Mouse (Mus musculus) CH12.LX (cell line): ENCODE measurements around the gene Wdfy4. TPM values are rescaled to one million over a fixed set of nuclear protein-coding genes. Genes with fewer than 3 reads are reported as not detected.

ENCODE experiments used
- DNase-seq: peaks from one replicate; pipeline ENCODE4 v3.0.0-alpha.2; 2013; ENCODE audit errors: extremely low read depth
- H3K27ac ChIP-seq: 2 replicates; pipeline ENCODE4 v1.5.1; 2012; ENCODE audit warnings: low read depth, mild to moderate bottlenecking, control low read depth, moderate library complexity; ENCODE audit not compliant: insufficient read depth
- H3K27me3 ChIP-seq: replicated peaks from 2 replicates; pipeline ENCODE3; 2012; ENCODE audit warnings: inconsistent platforms
- H3K36me3 ChIP-seq, 2 experiments: replicated peaks in 1 of 2; 2 replicates each; pipeline versions ENCODE3 to v1.6.1; 2012; ENCODE audit warnings: inconsistent platforms in 1 of 2, low read length in 1 of 2, mild to moderate bottlenecking in 1 of 2, mixed read lengths in 1 of 2, moderate library complexity in 1 of 2; ENCODE audit not compliant: control insufficient read depth in 1 of 2, insufficient read depth in 1 of 2
- H3K4me1 ChIP-seq, 2 experiments: 2 replicates each; pipeline ENCODE4 v1.6.1; 2012; ENCODE audit warnings: inconsistent platforms in 1 of 2, moderate library complexity in 1 of 2; ENCODE audit not compliant: insufficient read depth in 2 of 2, control insufficient read depth in 1 of 2
- H3K4me2 ChIP-seq: 2 replicates; pipeline ENCODE4 v1.6.1; 2012; ENCODE audit warnings: low read depth, mild to moderate bottlenecking, control low read depth; ENCODE audit not compliant: poor library complexity, insufficient read depth, severe bottlenecking
- H3K4me3 ChIP-seq, 3 experiments: fragments of 150-350 bp in 1 of 3; sonication (generic) in 1 of 3; replicated peaks in 1 of 3; 2 replicates each; pipeline versions ENCODE3 to v1.5.1; 2011 to 2012; ENCODE audit warnings: low read depth in 2 of 3, low read length in 2 of 3, mild to moderate bottlenecking in 2 of 3, moderate library complexity in 2 of 3, control low read depth in 1 of 3, improper control_type of control experiment in 1 of 3, inconsistent platforms in 1 of 3, mixed read lengths in 1 of 3; ENCODE audit not compliant: poor library complexity in 1 of 3
- H3K79me2 ChIP-seq: replicated peaks from 2 replicates; pipeline ENCODE4 v1.6.1; 2012; ENCODE audit warnings: mild to moderate bottlenecking, moderate library complexity; ENCODE audit not compliant: control insufficient read depth, poor library complexity, insufficient read depth, severe bottlenecking; ENCODE audit errors: extremely low read depth
- H3K9ac ChIP-seq: 2 replicates; pipeline ENCODE4 v1.6.1; 2012; ENCODE audit warnings: low read depth, mild to moderate bottlenecking, control low read depth, moderate library complexity; ENCODE audit not compliant: insufficient read depth
- H3K9me3 ChIP-seq: replicated peaks from 2 replicates; pipeline ENCODE3; 2012; ENCODE audit warnings: low read length, inconsistent platforms, mixed read lengths
- CHD1 ChIP-seq: IDR thresholded peaks from 2 replicates; pipeline ENCODE4 v1.6.1; 2012; ENCODE audit warnings: low read depth, low read length, improper control_type of control experiment, inconsistent platforms
- CHD2 ChIP-seq: IDR thresholded peaks from 2 replicates; pipeline ENCODE4 v1.6.1; 2011; ENCODE audit warnings: low read length, improper control_type of control experiment
- CTCF ChIP-seq, 2 experiments: IDR thresholded peaks in 1 of 2; conservative IDR thresholded peaks in 1 of 2; 2 replicates each; pipeline ENCODE4 v1.5.1; 2011 to 2012; ENCODE audit warnings: low read depth in 2 of 2, low read length in 2 of 2, improper control_type of control experiment in 1 of 2, inconsistent platforms in 1 of 2, mild to moderate bottlenecking in 1 of 2, moderate library complexity in 1 of 2
- E2F4 ChIP-seq: IDR thresholded peaks from 2 replicates; pipeline ENCODE4 v1.6.1; 2011; ENCODE audit warnings: low read depth, low read length, improper control_type of control experiment; ENCODE audit not compliant: insufficient replicate concordance
- HCFC1 ChIP-seq: IDR thresholded peaks from 2 replicates; pipeline ENCODE4 v1.6.1; 2012; ENCODE audit warnings: low read depth, mild to moderate bottlenecking, inconsistent platforms, low read length, improper control_type of control experiment
- IRF4 ChIP-seq: IDR thresholded peaks from 2 replicates; pipeline ENCODE4 v1.6.1; 2014; ENCODE audit warnings: low read depth, mild to moderate bottlenecking, inconsistent platforms, low read length, improper control_type of control experiment
- JUN ChIP-seq: IDR thresholded peaks from 2 replicates; pipeline ENCODE4 v1.6.1; 2011; ENCODE audit warnings: low read depth, mild to moderate bottlenecking, low read length, improper control_type of control experiment, moderate library complexity; ENCODE audit not compliant: insufficient read depth
- JUND ChIP-seq: conservative IDR thresholded peaks from 2 replicates; pipeline ENCODE4 v1.6.1; 2011; ENCODE audit warnings: low read depth, low read length, improper control_type of control experiment
- KAT2A ChIP-seq: IDR thresholded peaks from 2 replicates; pipeline ENCODE4 v1.6.1; 2012; ENCODE audit warnings: low read length, improper control_type of control experiment, inconsistent platforms; ENCODE audit not compliant: insufficient replicate concordance
- MAFK ChIP-seq: IDR thresholded peaks from 2 replicates; pipeline ENCODE4 v1.6.1; 2011; ENCODE audit warnings: low read length, improper control_type of control experiment; ENCODE audit not compliant: insufficient replicate concordance
- MAX ChIP-seq: IDR thresholded peaks from 2 replicates; pipeline ENCODE4 v1.6.1; 2011; ENCODE audit warnings: low read length, improper control_type of control experiment
- MAZ ChIP-seq: IDR thresholded peaks from 2 replicates; pipeline ENCODE4 v1.6.1; 2012; ENCODE audit warnings: low read depth, mild to moderate bottlenecking, inconsistent platforms, low read length, improper control_type of control experiment, moderate library complexity
- MEF2A ChIP-seq: IDR thresholded peaks from 2 replicates; pipeline ENCODE4 v1.6.1; 2014; ENCODE audit warnings: low read depth, mild to moderate bottlenecking, inconsistent platforms, low read length, improper control_type of control experiment, borderline replicate concordance
- MXI1 ChIP-seq: IDR thresholded peaks from 2 replicates; pipeline ENCODE4 v1.6.1; 2011; ENCODE audit warnings: mild to moderate bottlenecking, low read depth, low read length, improper control_type of control experiment
- NRF1 ChIP-seq: IDR thresholded peaks from 2 replicates; pipeline ENCODE4 v1.6.1; 2014; ENCODE audit warnings: low read depth, mild to moderate bottlenecking, inconsistent platforms, low read length, improper control_type of control experiment, moderate library complexity
- POLR2A ChIP-seq: IDR thresholded peaks from 2 replicates; pipeline ENCODE4 v1.6.1; 2011; ENCODE audit warnings: low read depth, mild to moderate bottlenecking, improper control_type of control experiment, low read length
- POLR2AphosphoS2 ChIP-seq: IDR thresholded peaks from 2 replicates; pipeline ENCODE4 v1.6.1; 2011; ENCODE audit warnings: low read depth, low read length, improper control_type of control experiment
- RAD21 ChIP-seq: IDR thresholded peaks from 2 replicates; pipeline ENCODE4 v1.6.1; 2011; ENCODE audit warnings: low read depth, mild to moderate bottlenecking, low read length, improper control_type of control experiment, moderate library complexity
- RCOR1 ChIP-seq: conservative IDR thresholded peaks from 2 replicates; pipeline ENCODE4 v1.6.1; 2012; ENCODE audit warnings: low read depth, mild to moderate bottlenecking, inconsistent platforms, low read length, improper control_type of control experiment
- SIN3A ChIP-seq: IDR thresholded peaks from 2 replicates; pipeline ENCODE4 v1.6.1; 2012; ENCODE audit warnings: low read length, improper control_type of control experiment, inconsistent platforms
- TBP ChIP-seq: conservative IDR thresholded peaks from 2 replicates; pipeline ENCODE4 v1.6.1; 2011; ENCODE audit warnings: low read depth, low read length, improper control_type of control experiment
- UBTF ChIP-seq: IDR thresholded peaks from 2 replicates; pipeline ENCODE4 v1.6.1; 2012; ENCODE audit warnings: low read depth, mild to moderate bottlenecking, inconsistent platforms, low read length, improper control_type of control experiment, moderate library complexity
- USF1 ChIP-seq: IDR thresholded peaks from 2 replicates; pipeline ENCODE4 v1.6.1; 2014; ENCODE audit warnings: low read depth, mild to moderate bottlenecking, inconsistent platforms, low read length, improper control_type of control experiment
- USF2 ChIP-seq: conservative IDR thresholded peaks from 2 replicates; pipeline ENCODE4 v1.6.1; 2011; ENCODE audit warnings: low read depth, low read length, improper control_type of control experiment
- ZC3H11A ChIP-seq: IDR thresholded peaks from 2 replicates; pipeline ENCODE4 v1.6.1; 2012; ENCODE audit warnings: low read depth, mild to moderate bottlenecking, inconsistent platforms, low read length, improper control_type of control experiment
- ZKSCAN1 ChIP-seq: IDR thresholded peaks from 2 replicates; pipeline ENCODE4 v1.6.1; 2012; ENCODE audit warnings: low read depth, inconsistent platforms, low read length, improper control_type of control experiment, borderline replicate concordance
- ZMIZ1 ChIP-seq: IDR thresholded peaks from 2 replicates; pipeline ENCODE4 v1.6.1; 2012; ENCODE audit warnings: low read depth, mild to moderate bottlenecking, inconsistent platforms, low read length, improper control_type of control experiment
- ZNF384 ChIP-seq: IDR thresholded peaks from 2 replicates; pipeline ENCODE4 v1.6.1; 2012; ENCODE audit warnings: low read depth, low read length, improper control_type of control experiment, inconsistent platforms
- dilution Hi-C: fragments of 300-500 bp; cut with MboI; formaldehyde crosslinking; loops from 2 replicates; pipeline ENCODE4 v1.14.3; 2020; ENCODE audit warnings: low sequenced_read_pairs; ENCODE audit not compliant: extremely low pct_unique_long_range_greater_than_20kb, extremely low pct_ligation_motif_present
- in situ Hi-C: fragments of 300-500 bp; cut with MboI; formaldehyde crosslinking; loops from 3 replicates; pipeline ENCODE4 v1.14.3; 2019; ENCODE audit warnings: low sequenced_read_pairs, low pct_ligation_motif_present, low pct_unique_long_range_greater_than_20kb, mixed read lengths
- polyA plus RNA-seq: library from polyadenylated mRNA; unstranded; fragments of >175 nt; gene quantifications from 2 replicates; pipeline ENCODE4 v1.2.1, GENCODE M21; 2012; ENCODE audit warnings: low read depth; ENCODE audit not compliant: insufficient read length
- total RNA-seq, 2 experiments: library from RNA; depleted of rRNA; stranded (reverse); fragments of 300-350 nt in 1 of 2; fragments of >200 nt in 1 of 2; gene quantifications; 2 replicates each; pipeline ENCODE4 v1.2.3; 2012 to 2014

Wdfy4 gene
- total and polyA plus RNA-seq, 3 experiments = 56.0 to 140 (median 115) TPM

GRCm38 (mm10) chr14:33030849-33031248 lies 154.5 kb downstream of the Wdfy4 start:
- dilution Hi-C loops = no loop called here
- H3K4me3 ChIP-seq = no peak overlapping the region
- H3K9ac ChIP-seq = no peak overlapping the region
- no peaks in the 10 kb centered on the region for H3K4me1 ChIP-seq
- H3K36me3 ChIP-seq = peaks cover 81 to 98% of the 10 kb centered on the region in 2 experiments
- no peak for TF ChIP-seq POLR2AphosphoS2
- no peak for TF ChIP-seq CHD2
- TF ChIP-seq RCOR1 = no peak
- TF ChIP-seq USF1 = no peak
- no peak for TF ChIP-seq MEF2A
- no peak for TF ChIP-seq ZKSCAN1
- TF ChIP-seq NRF1 = no peak
- no peak for TF ChIP-seq UBTF
- no peak for TF ChIP-seq SIN3A
- no peak for TF ChIP-seq USF2
- no peak for TF ChIP-seq E2F4
- TF ChIP-seq MAFK = no peak
- no peak for TF ChIP-seq CHD1
- no peak for TF ChIP-seq RAD21
- TF ChIP-seq POLR2A = no peak
- TF ChIP-seq CTCF (conservative IDR thresholded peaks at IDR 0.05 in 1 of 2, IDR thresholded peaks at IDR 0.05 in 1 of 2; ENCODE audit: low read depth in 2 of 2, low read length in 2 of 2) = no peak
- no peak for TF ChIP-seq IRF4
- TF ChIP-seq ZMIZ1 = no peak
- no peak for TF ChIP-seq KAT2A
- H3K9me3 ChIP-seq = no peaks in the 10 kb centered on the region
- H3K79me2 ChIP-seq = no peaks in the 10 kb centered on the region
- no peak overlapping the region for H3K27ac ChIP-seq
- H3K27me3 ChIP-seq = no peaks in the 10 kb centered on the region
- no peak for DNase-seq
- no peak overlapping the region for H3K4me2 ChIP-seq
- in situ Hi-C loops = no loop called here

GRCm38 (mm10) chr14:33019606-33020005 lies 165.7 kb downstream of the Wdfy4 start:
- no peak overlapping the region for H3K27ac ChIP-seq
- peaks cover 89 to 100% of the 10 kb centered on the region in 2 experiments for H3K36me3 ChIP-seq
- H3K4me3 ChIP-seq = no peak overlapping the region
- H3K27me3 ChIP-seq = no peaks in the 10 kb centered on the region
- H3K9me3 ChIP-seq = no peaks in the 10 kb centered on the region
- no peak overlapping the region for H3K9ac ChIP-seq
- in situ Hi-C loops (loop anchor here (5.0 kb wide), 2 partner anchors 38 to 78 kb away; no protein-coding TSS in a partner anchor), dilution Hi-C loops (no loop called here)
- DNase-seq = no peak
- TF ChIP-seq TBP = no peak
- TF ChIP-seq ZC3H11A = no peak
- no peak for TF ChIP-seq UBTF
- TF ChIP-seq SIN3A = no peak
- no peak for TF ChIP-seq E2F4
- no peak for TF ChIP-seq USF2
- TF ChIP-seq CHD1 = no peak
- TF ChIP-seq POLR2A = no peak
- no peak for TF ChIP-seq MXI1
- TF ChIP-seq RAD21 = no peak
- no peak for TF ChIP-seq ZNF384
- no peak for TF ChIP-seq JUN
- TF ChIP-seq RCOR1 = no peak
- no peak for TF ChIP-seq MEF2A
- TF ChIP-seq MAX = no peak
- TF ChIP-seq ZKSCAN1 = no peak
- TF ChIP-seq MAZ = no peak
- no peak for TF ChIP-seq HCFC1
- TF ChIP-seq JUND = no peak
- H3K4me1 ChIP-seq = no peaks in the 10 kb centered on the region
- H3K4me2 ChIP-seq = no peak overlapping the region
- no peaks in the 10 kb centered on the region for H3K79me2 ChIP-seq
